Mouse (Mus musculus) liver, postnatal 0 days (tissue): ENCODE data around the gene Tedc2. TPM values are rescaled to one million over a fixed set of nuclear protein-coding genes. Genes with fewer than 3 reads are reported as not detected.
A peak's percentile ranks its signal among the peaks of the same experiment; 100 is the strongest.

ENCODE experiments used
- ATAC-seq: fragments of 200-750 bp; cut with Nextera tagmentation; 2 replicates; pipeline ENCODE4 v1.8.0; 2017; ENCODE audit warnings: mild to moderate bottlenecking, moderate library complexity
- DNase-seq: peaks from one replicate; pipeline ENCODE4 v3.0.0-alpha.2; 2016
- H3K27ac ChIP-seq: fragments of 300-500 bp; sonication (generic); 2 replicates; pipeline ENCODE4 v1.5.1; 2014; ENCODE audit warnings: antibody characterized with exemption, moderate library complexity, mild to moderate bottlenecking, low read depth
- H3K27me3 ChIP-seq: fragments of 300-500 bp; sonication (generic); 2 replicates; pipeline ENCODE4 v1.6.1; 2014; ENCODE audit warnings: low read length, control low read depth, mixed read lengths; ENCODE audit not compliant: insufficient read depth
- H3K36me3 ChIP-seq: fragments of 300-500 bp; sonication (generic); replicated peaks from 2 replicates; pipeline ENCODE4 v1.6.1; 2014; ENCODE audit warnings: mild to moderate bottlenecking, control low read depth, low read length, moderate library complexity, mixed read lengths; ENCODE audit not compliant: insufficient read depth
- H3K4me1 ChIP-seq: fragments of 300-500 bp; sonication (generic); 2 replicates; pipeline ENCODE4 v1.6.1; 2014; ENCODE audit warnings: antibody characterized with exemption, mild to moderate bottlenecking, control low read depth; ENCODE audit not compliant: insufficient read depth
- H3K4me2 ChIP-seq: fragments of 300-500 bp; sonication (generic); 2 replicates; pipeline ENCODE4 v1.6.1; 2014; ENCODE audit warnings: low read depth, mild to moderate bottlenecking, low read length, moderate library complexity, mixed read lengths
- H3K4me3 ChIP-seq: fragments of 300-500 bp; sonication (generic); 2 replicates; pipeline ENCODE4 v1.5.1; 2014; ENCODE audit warnings: low read depth, low read length
- H3K9ac ChIP-seq: fragments of 300-500 bp; sonication (generic); replicated peaks from 2 replicates; pipeline ENCODE4 v1.6.1; 2014; ENCODE audit warnings: mild to moderate bottlenecking, moderate library complexity
- H3K9me3 ChIP-seq: fragments of 300-500 bp; sonication (generic); 2 replicates; pipeline ENCODE4 v1.6.1; 2016; ENCODE audit warnings: mild to moderate bottlenecking, control low read depth, low read length, mixed read lengths
- CTCF ChIP-seq: sonication (generic); IDR thresholded peaks from 2 replicates; pipeline ENCODE4 v1.5.1; 2016; ENCODE audit warnings: antibody characterized with exemption, low read depth
- EP300 ChIP-seq: IDR thresholded peaks from 2 replicates; pipeline ENCODE4 v1.6.1; 2016; ENCODE audit warnings: antibody characterized with exemption, low read depth, mild to moderate bottlenecking
- WGBS: fragments of 180-500 bp; shearing (Covaris S2); extraction: QIAGEN DNeasy Blood & Tissue Kit; methylation state at CpG from one replicate; pipeline ENCODE4 v1.1.7; 2014; ENCODE audit not compliant: insufficient replicate concordance; 5-methylcytosine and 5-hydroxymethylcytosine counted together
- polyA plus RNA-seq: library from polyadenylated mRNA; unstranded; fragments of >200 nt; fragmentation: Nextera tagmentation; extraction: Ambion mirVana; gene quantifications from 2 replicates; pipeline ENCODE4 v1.2.1, GENCODE M21; 2015

Tedc2 gene
- polyA plus RNA-seq, 1 experiment from 2014 or later, result 7.4 TPM

- peaks cover 32% of the 10 kb centered on the region for H3K4me1 ChIP-seq
Observed at GRCm38 (mm10) chr17:24222653-24223052, 2.0 kb upstream of the Tedc2 start.

GRCm38 (mm10) chr17:24216836-24217235, 3.8 kb downstream of the Tedc2 start:
- no peak for TF ChIP-seq CTCF
- TF ChIP-seq EP300, result no peak
- Histone ChIP-seq H3K9me3 (no peaks in the 10 kb centered on the region), H3K36me3 (peaks cover 32% of the 10 kb centered on the region), H3K4me3 (no peak overlapping the region), H3K4me1 (peaks cover 22% of the 10 kb centered on the region), H3K4me2 (no peak overlapping the region), H3K27ac (no peak overlapping the region), H3K27me3 (0 out of 2 replicates have a peak, but pooled peaks cover 3% of the 10 kb centered on the region), H3K9ac (no peak overlapping the region)
- WGBS, result 86% methylated on average over 4 of the region's 4 CpGs
- no peak for DNase-seq
- no peak for ATAC-seq

More at GRCm38 (mm10) chr17:24222653-24223052, 2.0 kb upstream of the Tedc2 start:
- Histone ChIP-seq H3K36me3 (peaks cover 57% of the 10 kb centered on the region), H3K9ac (no peak overlapping the region), H3K9me3 (no peaks in the 10 kb centered on the region), H3K4me2 (no peak overlapping the region), H3K27me3 (no peaks in the 10 kb centered on the region), H3K4me3 (no peak overlapping the region), H3K27ac (no peak overlapping the region)
- TF ChIP-seq EP300 (no peak), CTCF (no peak)
- DNase-seq, result no peak
- ATAC-seq, result no peak
- 80% methylated on average over 6 of the region's 6 CpGs for WGBS

- ATAC-seq, result no peak
- TF ChIP-seq EP300, result no peak
- no peak for TF ChIP-seq CTCF
Observed at GRCm38 (mm10) chr17:24213186-24213585, 7.5 kb downstream of the Tedc2 start.

DNA sequence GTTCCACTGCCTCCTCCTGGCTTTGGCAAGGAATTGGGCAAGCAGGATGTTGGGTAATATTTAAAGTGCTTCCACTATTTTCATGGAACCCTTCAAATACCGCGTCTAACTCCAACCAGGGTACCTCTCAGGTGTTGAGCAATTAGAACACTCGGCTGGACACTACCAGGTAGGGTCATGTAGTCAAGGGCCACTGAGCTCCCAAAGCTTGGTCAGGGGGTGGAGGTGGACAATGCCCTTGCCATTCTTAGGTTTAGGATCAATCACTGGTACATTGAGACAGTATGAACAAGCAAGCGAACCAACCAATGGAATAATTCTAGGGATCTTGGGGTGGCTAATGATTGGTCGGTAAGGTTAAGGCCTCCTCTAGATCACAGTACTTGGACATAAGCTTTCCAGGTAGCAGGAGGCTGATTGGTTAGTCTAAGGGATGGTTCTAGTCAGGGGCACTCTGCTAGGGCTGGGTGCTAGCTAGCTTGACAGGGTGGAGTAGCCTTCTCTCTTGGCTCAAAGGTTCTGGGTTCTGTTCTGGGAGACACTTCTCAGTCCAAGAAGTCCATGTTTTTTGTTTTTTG, 8.1 kb downstream of the Tedc2 start:
- TF ChIP-seq EP300 (no peak), CTCF (0 out of 2 replicates have a peak, but pooled peaks have one; percentile 38)
- 25% methylated on average over 5 of the region's 5 CpGs for WGBS
- peak overlapping the region; percentile 87 for H3K4me2 ChIP-seq
- ATAC-seq (no peak; the same call in 1 of the 2 replicates), DNase-seq (no peak)
- no peaks in the 10 kb centered on the region for H3K9me3 ChIP-seq
- H3K9ac ChIP-seq, result no peak overlapping the region
- peak overlapping the region; percentile 58; the same call in 1 of the 2 replicates for H3K27ac ChIP-seq
- H3K36me3 ChIP-seq, result peaks cover 23% of the 10 kb centered on the region
- H3K4me1 ChIP-seq, result peaks cover 46% of the 10 kb centered on the region
- H3K4me3 ChIP-seq, result peak overlapping the region; percentile 47; the same call in 1 of the 2 replicates
- peaks cover 22% of the 10 kb centered on the region for H3K27me3 ChIP-seq

More at GRCm38 (mm10) chr17:24213186-24213585, 7.5 kb downstream of the Tedc2 start:
- peaks cover 15% of the 10 kb centered on the region; the same call in 1 of the 2 replicates for H3K27me3 ChIP-seq
- H3K9me3 ChIP-seq, result no peaks in the 10 kb centered on the region
- H3K36me3 ChIP-seq, result peaks cover 28% of the 10 kb centered on the region
- DNase-seq, result no peak
- H3K9ac ChIP-seq, result no peak overlapping the region
- WGBS, result 76% methylated on average over 6 of the region's 6 CpGs
- no peak overlapping the region for H3K4me2 ChIP-seq
- H3K27ac ChIP-seq, result 0 out of 2 replicates have a peak overlapping the region, but pooled peaks have one; percentile 58
- H3K4me3 ChIP-seq, result no peak overlapping the region
- H3K4me1 ChIP-seq, result peaks cover 39% of the 10 kb centered on the region

- Histone ChIP-seq H3K9ac (peak overlapping the region; percentile 65), H3K36me3 (peaks cover 21% of the 10 kb centered on the region), H3K27me3 (peaks cover 27% of the 10 kb centered on the region), H3K9me3 (no peaks in the 10 kb centered on the region), H3K27ac (peak overlapping the region; percentile 83), H3K4me2 (peak overlapping the region; percentile 87), H3K4me3 (peak overlapping the region; percentile 47), H3K4me1 (peaks cover 53% of the 10 kb centered on the region)
- TF ChIP-seq CTCF (no peak), EP300 (no peak)
- ATAC-seq, result peak; percentile 48
- DNase-seq, result peak; percentile 71
- WGBS, result 6% methylated on average over 37 of the region's 37 CpGs
Observed at GRCm38 (mm10) chr17:24211631-24212440, 8.8 kb downstream of the Tedc2 start.

GRCm38 (mm10) chr17:24210591-24210990, 10.1 kb downstream of the Tedc2 start:
- Histone ChIP-seq H3K4me2 (no peak overlapping the region), H3K9me3 (no peaks in the 10 kb centered on the region), H3K4me3 (no peak overlapping the region), H3K9ac (no peak overlapping the region), H3K36me3 (peaks cover 8% of the 10 kb centered on the region), H3K27me3 (peaks cover 32% of the 10 kb centered on the region), H3K4me1 (peaks cover 65% of the 10 kb centered on the region), H3K27ac (no peak overlapping the region)
- no peak for TF ChIP-seq EP300
- TF ChIP-seq CTCF, result no peak
- no peak for ATAC-seq
- no peak for DNase-seq
- WGBS, result 73% methylated on average over 3 of the region's 3 CpGs
